Mouse (Mus musculus): ENCODE measurements around the gene Kit.
A peak's percentile ranks its signal among the peaks of the same experiment; 100 is the strongest.

Kit gene

DNA sequence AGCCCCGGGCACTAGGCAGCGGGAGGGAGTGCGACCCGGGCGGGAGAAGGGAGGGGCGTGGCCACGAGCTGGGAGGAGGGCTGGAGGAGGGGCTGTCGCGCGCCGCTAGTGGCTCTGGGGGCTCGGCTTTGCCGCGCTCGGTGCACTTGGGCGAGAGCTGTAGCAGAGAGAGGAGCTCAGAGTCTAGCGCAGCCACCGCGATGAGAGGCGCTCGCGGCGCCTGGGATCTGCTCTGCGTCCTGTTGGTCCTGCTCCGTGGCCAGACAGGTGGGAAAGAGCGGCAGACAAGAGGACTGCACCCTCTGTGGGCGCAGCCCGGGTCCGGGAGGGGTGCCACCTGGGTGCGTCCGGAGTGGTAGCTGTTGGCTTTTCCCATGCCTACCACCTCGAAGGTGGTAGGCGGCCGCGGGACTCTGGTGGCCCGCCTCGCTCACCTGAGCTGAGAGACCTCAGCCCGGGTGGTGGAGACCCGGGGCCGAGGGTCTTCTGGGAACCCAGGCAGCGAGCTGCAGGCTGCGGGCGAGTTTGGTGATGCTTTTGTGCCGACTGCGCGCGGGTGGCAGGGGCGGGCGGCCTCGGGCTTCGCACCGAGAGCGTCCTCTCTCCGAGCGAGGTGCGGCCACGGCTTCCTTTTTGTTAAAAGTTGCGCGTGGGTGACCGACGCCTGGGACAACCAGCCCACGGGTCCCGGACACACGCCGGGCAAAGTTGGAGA lies at the start of gene Kit:
Gene Kit (plus strand): TSS at position 65 of the 715 bp plus-strand sequence.
- DNase-seq: peak; percentile 64

DNA sequence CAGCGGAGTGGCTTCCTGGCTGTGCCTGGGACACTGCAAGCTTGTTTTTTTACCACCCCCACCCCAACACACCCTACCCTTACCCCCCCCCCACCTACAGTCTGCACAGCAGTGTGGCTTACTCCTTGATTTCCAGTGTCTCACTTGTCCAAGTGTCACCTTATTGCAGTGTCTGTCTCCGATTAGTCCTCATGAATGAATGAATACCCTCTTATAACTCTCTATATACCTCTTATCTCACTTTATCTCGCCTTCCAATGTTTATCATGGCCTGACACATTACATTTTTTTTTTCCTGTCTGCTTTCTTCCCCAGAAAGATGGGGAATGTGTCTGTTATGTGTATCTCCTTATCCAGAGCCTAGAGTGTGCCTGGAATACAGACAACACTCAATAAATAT lies 38.6 kb upstream of the Kit start:
- DNase-seq: no peak

DNA sequence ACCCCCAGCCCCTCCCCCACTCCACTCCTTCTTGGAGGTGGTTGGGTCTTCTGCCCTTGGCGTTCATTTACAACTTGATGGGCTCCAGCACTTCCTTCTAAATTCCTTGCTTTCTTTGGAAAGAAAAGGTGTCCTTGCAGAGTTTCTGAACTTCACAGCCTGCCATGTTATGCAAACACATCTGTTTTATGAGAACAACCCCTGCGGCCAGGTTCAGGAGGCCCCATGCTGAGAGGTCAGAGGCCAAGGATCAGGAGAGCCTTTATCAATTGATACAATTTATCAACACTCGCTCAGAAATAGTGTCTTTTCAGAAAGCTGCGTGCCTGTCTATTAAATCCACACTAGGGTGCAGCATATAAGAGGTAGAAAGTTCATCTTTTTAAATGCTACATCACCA lies 37.0 kb upstream of the Kit start:
- DNase-seq: no peak

DNA sequence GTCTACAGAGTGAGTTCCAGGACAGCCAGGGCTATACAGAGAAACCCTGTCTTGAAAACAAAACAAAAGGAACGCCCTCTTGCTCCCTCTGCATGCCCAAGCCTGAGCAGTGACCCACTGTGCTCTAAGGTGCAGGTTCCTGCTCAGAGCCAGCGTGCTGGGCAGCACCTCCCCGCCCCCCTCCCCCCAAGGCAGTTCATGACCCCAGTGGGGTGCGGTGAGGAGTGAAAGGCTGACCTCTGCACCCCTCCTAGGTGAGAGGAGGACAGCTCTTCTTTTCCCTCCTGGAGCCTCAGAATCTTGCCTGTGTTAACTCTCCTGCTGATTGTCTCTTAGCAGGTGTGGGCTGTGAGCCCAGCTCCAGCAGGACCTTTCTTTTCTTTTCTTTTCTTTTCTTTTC lies 36.3 kb upstream of the Kit start:
- no peak for DNase-seq

DNA sequence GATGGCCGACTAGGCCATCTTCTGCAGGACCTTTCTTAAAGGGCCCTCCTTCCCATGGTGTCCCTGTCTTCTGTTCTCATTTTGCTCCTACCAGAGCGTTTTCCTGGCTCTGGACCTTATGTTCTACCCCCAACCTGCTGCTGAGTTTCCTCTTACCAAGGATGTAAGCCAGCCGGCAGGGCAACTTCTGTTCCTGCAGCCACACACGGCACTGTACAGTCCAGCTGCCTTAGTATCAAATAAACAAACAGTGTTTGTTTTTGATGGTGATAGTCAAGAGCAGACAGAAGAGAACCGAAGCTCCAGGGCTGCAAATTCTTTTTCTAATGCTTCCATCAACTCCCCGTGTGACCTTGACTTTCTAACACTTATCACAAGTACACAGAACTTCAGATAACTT lies 35.6 kb upstream of the Kit start:
- DNase-seq: no peak

DNA sequence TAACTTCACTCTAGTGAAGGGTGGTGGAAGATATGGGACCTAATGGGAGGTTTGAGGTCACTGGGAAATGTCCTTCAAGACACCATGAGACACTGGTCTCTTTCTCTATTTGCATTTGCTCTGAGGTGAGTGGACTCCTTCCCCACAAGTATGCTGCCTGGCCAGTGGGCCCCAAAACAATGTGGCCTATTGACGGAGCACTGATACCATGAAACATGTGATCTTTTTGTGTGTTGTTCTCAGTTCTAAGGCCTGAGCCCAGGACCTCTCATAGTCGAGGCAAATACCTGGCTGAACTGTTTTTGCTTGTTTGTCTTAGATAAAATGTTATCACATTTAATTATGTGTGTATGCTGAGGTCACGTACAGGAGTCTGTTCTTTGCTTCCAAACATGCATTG lies 31.0 kb upstream of the Kit start:
- DNase-seq: no peak

DNA sequence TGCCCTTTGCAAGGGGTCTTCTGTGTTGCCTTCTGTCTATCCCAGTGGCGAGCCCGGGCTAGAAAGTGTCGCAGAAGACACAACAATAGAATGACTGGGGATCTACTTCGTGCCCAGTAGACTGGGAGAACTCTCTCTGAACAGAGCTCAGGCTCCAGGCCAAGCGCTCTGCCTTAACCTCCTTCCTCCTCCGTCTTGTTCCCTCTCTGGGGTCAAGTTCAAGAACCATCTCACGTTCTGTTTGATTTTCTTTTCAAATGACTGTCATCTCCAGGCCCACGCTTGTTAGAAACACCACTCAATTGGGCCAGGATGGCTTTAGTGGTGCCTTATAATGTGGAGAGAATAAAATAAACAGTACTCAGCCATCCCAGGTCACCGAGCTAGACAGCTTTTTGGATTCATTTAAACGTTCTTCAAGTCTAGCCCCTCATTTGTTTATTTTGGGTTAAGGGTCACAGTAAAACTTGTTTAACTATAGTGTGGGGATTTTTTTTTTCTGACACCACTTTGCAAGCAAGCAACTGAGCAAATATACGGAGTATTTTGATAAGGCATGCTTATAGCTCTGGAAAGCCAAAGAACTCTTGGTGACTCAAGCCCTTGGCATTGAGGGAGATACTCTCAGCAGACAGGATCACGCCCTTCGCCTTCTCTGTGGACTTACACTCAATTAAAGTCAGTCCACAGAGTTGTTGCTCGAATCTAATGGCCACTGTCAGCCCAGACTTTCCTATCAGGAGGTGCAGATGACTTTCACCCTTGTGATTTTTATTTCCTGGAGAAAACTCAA lies 30.0 kb upstream of the Kit start:
- no peak for DNase-seq

DNA sequence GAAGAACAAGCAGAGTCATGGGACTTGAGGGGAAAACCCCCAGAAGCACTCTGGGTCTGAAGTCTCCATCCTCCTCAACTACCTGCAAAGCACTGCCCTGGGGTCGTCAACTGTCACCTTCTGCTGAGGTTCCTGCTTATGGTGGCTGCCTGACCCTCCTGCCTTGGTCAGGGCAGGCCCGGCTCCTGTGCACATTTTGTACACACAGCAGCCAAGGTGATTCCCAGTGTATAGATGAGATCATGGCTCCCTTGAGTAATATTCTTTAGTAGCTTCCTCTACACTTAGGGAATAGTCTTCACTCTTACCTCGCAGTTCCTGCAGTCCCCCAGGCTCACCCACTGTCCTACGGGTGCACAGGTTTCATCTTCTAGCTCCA lies 29.5 kb upstream of the Kit start:
- no peak for DNase-seq

DNA sequence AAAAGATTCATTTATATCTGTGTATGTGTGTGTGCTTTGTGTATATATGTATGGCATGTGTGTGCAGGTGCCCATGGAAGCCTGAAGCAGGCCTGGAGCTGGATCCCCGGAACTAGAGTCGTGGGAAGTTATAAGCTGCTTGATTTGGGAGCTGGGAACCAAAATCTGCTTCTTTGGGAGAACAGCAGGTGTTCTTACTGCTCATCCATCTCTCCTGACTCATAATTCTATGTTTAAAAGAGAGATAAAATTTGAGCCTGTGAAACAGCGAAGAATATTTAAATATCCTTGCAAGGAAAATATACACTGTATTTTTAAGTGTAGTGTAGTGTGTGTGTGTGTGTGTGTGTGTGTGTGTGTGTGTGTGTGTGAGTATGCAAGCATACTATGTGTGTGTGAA lies 21.7 kb upstream of the Kit start:
- no peak for DNase-seq

DNA sequence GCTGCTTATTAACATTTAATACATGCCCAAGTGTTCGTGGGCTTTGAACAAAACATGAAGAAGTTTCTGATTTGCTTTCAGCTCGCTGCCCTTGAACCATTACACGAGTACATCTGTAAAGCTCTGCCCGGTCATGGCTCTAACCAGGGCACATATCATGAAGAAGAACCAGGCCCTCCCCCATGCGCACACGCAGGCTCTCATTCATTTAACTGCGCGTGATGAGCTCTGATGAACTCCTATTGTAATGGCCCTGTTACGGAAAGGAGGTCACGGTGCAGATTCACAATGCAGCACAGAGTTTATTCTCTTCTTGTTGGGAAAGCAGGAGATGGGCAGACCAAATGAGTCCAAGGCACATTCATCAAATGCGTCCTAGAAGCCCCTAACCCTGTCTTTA lies 17.1 kb upstream of the Kit start:
- no peak for DNase-seq

DNA sequence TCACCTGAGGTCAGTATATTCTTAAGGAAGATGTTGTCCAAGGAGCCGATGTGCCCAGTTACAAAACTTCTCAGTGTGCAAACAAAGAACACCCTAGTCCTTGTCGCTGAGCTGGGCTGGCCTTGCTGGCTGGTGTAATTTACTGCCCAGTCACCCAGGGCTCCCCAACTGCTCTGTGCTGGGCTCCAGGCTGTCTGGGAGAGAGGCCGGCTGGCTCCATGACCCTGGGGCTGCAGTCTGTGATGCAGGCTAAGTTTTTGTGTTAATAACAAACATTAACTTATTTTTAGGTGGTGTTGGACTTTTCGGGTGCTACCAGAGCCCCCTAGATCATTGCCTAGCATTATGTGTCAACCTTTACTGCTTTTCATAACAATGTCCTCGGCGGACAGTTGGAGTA lies 15.4 kb upstream of the Kit start:
- DNase-seq: no peak

DNA sequence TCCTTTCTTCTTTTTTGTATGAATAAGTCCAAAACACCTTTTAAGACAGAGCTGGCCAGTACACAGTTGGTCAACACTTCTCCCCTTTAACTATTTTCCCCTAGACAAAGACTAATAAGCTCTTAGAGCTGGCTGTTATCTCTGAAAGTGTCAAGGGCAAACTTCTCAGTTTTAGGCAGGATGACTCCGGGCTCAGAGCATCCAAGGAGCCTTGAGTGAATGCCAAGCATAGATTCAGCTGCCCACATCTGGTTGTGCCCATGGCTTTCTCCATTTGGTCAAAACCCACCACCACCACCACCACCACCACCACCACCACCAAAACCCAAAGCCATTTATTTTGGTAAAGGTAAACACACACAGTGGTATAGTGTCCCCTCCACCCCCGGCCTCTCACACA lies 13.5 kb upstream of the Kit start:
- DNase-seq: no peak

DNA sequence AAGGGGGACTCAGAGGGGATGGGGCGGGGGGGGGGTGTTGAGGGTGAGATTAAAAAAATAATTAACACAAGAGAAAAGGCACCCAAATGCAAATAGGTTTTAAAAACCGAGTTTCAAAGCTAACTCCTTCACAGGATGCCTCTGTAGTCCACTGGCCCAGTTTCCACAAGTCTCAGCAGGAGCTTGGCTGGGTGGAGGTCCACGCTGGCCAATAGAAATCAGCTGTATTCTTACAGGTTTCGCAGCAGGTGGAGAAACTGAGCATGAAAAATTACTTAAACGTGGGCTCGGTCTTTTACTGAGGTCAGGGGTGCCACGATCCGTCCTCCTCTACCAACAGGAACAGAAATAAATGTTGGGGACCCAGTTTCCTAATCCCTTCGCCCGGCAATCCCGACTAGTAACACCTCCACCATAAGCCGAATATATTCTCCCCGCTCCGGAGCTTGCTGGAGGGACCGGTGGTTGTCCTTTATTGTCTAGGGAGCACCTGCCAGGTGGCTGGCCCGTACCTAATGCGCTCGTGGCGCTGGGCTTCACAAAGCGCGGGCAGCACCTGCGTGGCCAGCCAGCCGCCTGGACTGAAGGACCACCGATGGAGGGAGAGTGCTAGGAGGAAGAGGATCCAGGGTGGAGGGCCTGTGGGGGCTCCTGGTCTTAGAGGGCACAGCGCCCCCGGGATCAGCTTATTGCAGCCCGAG lies 415 bp upstream of the Kit start:
- DNase-seq: no peak

DNA sequence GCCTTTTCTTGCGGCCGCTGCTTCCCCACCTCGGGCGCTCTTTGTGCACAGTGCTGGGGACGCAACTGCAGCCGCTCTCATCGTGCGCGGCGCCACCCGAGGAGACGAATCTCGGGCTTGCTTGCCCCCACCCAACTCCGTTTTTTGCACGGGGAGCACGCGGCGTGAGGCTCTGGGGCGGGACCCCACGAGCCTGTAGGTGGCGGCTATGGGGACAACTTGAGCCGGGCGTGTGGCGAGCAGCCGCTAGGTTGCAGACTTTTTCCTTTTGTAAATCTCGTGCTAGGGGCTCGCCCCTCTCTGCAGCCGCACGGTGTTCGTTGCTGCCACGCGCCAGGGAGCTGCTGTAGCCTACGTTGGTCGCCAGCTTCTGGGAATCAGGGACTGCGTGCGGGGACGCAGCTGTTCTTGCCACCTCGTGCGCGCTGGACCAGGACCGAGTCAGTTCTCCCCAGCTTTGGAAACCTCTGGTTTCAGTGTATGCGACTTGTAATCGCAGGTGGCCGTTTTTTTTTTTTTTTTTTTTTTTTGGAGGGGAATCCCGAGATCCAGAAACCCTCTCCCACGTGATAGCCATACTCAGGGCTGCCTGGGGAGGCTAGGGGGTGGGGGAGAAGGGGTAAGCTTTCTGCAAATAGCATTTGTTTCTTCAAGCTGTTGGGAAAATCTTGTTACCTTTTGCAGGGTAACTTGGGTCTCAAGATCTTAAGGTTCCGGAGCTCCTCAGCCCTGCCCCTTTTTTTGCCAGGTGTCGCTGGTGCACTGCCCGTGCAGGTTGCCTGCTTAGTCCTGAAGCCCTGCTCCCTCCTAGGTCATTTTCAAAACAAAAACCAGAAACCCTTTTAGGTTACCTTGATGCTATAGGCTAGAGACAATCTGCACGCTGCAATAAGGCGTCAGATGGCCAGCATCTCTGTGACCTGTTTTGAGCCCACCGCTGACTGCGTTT lies 1.1 kb downstream of the Kit start:
- peak; percentile 23 for DNase-seq

DNA sequence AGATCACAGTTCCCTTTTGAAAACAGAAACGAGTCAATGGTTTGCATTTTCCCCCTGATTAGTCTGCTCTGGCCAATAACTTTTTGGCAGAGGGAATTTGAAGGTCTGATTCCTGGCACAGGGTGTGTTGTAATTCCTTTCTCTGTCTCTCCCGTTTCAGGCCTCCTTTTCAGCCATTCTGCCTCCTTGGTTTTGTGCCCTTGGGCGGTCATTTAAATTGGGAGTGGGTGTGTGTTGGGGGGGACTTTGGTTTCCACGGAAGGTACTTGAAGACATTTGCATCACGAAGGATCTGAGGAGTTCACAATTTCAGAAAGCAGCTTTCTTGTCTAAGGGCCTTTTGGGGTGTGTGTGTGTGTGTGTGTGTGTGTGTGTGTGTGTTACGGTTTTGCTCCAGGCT lies 2.0 kb downstream of the Kit start:
- DNase-seq: no peak

DNA sequence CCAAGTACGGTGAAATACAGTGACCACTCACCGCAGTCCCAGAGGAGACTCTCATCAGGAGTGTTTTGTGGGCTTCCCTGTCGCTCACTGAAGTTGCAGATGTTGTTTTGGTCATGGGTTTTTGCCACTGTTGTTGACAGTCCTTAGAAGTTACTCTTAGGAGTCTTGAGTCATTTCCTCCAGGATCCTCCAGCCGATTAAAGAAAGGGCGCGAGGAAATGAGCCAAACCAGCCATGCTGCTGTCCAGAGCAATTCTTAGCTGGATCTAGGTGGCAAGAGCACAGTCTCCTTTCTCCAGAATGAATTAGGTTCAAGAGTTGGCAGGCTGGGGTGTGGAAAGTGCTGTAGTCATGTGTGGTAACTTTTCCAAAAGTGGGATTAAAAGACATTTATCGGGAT lies 3.4 kb downstream of the Kit start:
- DNase-seq: no peak

DNA sequence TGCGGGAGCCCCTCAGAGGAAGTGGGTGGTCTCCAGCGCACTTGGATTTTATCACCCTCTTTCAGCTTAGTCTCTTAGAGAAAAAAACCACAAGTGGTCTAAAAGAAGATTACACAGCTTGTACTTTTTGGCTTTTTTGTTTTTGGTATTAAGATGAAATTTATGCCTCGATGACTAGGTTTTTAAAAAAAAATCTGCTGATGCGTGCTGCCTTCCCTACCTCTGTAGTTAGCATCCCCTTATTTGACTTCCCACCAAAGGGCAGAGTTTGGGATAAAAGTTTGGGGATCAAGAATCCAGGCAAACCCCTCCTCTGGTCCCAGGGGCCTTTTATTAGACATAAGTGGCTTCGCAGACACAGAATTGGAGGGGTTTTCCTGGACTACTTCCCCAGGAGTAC lies 4.5 kb downstream of the Kit start:
- no peak for DNase-seq

DNA sequence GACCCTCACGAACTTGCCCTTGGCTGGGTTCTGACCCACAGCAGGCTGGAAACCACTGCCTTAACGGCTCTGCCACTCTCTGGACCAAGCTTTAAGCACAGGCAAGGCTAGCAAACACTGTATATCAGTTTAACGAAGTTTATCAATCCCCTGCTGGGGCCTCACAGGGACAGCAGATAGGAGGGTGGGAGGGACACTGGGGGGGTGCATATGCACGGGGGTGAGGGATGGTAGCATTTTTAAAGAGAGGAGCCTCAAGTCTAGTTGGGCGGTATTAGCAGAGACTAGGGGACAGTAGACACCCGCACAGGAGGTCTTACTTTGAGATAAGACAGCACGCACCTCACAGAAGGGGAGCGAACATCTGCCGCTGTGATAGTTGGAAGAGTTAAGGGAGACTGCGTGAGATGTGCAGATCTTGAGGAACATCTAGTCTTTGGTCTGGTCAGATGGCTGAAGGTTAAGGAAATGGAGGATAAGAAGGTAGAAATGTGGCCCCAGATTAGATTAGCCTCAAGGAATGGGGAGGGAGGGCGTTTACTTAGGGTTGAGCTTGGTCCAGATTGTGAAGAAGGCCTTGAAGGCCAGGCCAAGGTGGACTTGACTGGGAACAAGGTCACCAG lies 5.0 kb downstream of the Kit start:
- no peak for DNase-seq

DNA sequence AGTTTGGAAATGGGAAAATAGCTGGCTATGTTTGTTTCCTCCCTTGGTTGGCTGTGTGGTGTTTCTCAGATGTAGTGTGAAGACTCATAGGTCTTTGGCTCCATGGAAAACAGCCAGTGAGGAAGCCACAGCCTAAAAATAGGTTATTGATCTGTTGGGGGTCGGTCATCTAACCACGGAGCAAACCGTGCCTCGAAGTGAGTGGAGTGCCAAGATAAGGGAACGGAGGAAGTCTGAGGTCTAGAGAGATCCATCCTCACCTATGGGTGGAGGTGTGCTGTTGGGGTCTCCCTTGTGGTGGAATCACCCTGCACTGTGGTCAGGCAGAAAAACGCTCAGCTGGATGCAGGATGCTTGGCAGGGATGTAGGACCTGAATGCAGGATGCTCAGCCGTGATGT lies 7.2 kb downstream of the Kit start:
- DNase-seq: no peak

DNA sequence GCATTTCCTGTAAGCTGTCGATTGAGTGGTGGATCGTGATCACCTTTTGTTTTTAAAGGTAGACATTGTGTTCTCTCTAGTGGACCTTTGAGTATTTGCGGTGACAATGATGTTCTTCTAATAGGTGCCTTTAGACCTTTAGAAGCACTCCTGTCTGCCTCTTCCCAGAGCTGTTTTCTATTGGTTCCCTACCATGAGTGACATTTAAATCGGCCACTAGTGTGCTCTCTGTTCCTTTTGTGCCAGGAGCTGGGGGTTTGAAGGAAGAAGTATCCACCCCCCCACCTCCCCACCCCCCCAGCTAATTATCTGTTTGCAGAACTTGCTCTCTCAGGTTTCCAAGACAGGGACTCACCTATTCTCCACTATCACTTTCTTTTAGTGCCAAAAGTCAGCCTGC lies 13.1 kb downstream of the Kit start:
- no peak for DNase-seq

DNA sequence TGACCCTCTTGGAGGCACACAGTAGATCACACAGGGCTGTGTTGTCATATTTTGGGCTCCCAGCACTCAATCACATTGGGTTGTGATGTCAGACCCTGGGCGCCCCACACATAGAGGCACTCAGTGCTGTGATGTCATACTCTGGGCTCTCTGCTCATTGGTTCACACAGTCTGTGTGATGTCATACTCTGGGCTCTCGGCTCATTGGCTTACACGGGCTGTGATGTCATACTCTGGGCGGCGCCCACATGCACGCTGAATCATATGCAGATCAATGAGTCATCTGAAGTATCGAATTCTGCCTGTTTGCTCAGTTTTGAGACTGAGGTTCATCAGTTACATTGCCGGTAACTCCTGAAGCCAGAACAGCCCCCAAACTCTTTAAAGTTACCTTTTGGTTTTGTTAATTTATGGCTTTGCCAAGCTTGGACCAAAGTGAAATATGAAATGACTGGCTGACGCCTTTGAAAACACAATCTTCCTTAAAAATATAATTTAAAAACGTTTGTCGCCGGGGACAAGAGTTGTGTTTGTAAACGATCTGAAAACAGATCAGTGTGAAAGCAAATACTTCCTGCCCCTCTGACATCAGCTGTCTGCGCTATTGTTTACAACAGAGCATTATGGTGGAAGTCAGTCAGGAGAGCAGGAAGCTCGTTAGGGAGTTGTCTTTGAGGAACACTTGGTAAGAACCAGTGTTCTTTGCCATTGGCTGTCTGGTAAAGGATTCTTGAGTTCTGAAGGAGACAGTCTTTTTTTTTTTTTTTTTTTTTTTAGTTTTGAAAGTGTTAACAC lies 15.0 kb downstream of the Kit start:
- no peak for DNase-seq

DNA sequence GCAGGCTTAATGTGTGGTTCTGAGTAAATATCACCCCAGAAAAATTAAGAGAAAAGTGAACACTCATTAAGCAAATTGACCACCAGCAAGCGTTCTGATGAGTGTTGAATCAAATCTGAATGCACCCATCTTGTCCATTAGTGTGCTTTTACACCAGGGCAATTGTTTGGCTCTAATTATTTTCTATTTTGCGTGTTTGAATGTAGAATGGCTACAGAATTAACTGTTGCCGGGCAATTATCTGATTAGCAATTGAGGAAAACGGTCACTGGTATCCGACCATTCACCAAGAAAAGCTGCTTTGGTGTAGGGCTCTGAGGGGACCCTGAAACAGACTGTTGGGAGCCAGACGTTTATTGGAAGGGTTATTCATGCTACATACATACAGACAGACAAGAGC lies 16.2 kb downstream of the Kit start:
- DNase-seq: no peak
